Mouse (Mus musculus) adrenal gland, postnatal 36 days (tissue): Measurements from ENCODE around the gene Zpbp2. TPM values are rescaled to one million over a fixed set of nuclear protein-coding genes. Genes with fewer than 3 reads are reported as not detected.

Experiments used
- DNase-seq, 2 experiments: peaks; one replicate each; pipeline ENCODE4 v3.0.0; 2021; ENCODE audit warnings: mixed read lengths in 1 of 2
- total RNA-seq, 2 experiments: library from RNA; stranded (reverse); gene quantifications; 2 replicates each; pipeline ENCODE4 v1.2.3; 2021

Gene Zpbp2
- total RNA-seq, 2 experiments from 2014 or later: 0.50 to 0.82 TPM

DNA sequence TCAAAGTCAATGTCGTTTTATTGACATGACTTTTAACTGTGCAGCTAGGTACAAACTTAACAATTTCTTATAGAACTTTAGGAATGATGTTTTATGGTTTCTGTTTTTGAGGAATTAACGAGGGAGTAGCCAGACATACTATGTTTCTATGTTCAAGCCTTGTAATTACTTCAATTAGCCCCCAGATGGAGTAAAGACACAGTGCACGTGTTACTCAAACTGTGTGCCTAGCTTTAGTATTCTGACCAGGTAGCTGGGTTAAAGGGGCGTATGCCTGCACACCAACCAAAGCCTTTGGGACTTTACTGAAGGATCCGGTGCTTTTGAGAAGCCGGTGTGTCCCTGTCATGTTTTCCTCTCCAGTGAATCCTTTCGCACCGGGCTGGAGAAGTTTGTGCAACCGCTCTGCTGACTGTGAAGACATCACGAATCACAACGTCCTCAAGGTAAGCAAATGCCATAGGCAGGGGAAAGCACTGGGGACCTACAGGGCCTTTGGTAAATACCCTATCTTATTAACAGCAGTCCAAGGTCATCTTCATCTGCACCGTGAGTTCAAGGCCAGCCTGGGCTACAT, 4.3 kb downstream of the Zpbp2 start:
- DNase-seq: no peak

DNA sequence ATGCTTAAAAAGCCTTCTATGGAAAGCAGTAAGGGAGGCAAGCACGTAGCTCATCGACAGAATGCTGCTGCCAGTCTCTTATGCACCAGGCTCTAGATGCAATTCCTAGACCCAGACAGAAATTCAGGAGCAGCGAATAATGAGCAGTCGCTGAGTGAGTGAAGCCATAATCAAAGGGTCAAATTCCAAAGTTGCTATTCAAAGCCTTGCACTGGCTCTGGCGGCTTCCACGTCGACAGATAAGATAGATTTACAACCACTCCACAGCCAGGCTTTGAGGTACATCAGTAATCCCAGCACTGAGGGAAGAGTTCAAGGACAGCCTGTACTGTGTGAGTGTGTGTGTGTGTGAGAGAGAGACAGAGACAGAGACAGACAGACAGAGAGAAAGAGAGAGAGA, 10.0 kb downstream of the Zpbp2 start:
- peak; percentile 44 to 59 for DNase-seq

- no peak for DNase-seq
Measured at GRCm38 (mm10) chr11:98563025-98563424, 12.1 kb downstream of the Zpbp2 start.

DNA sequence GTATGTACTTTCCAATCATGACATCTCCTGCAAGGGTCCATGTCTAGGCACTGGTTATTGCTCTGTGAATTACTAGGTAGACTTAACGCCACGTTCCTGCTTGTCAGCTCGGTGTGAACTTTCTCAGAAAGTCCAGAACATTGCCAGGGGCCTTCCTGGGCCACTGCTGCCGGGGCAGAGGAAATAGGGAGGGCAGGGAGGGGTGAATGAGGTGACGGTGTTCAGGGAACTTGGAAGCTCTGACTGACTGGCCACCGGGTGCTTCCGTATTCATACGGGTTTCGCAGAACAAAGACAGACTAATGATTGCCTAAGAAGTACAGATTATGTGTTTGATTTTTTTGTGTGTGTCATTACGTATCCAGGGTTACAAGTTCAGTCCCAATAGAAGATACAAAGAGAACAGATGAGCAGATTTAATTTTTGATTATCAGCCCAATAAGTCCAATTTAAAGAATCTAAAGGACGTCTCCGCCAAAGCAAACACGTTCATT, 13.1 kb downstream of the Zpbp2 start:
- DNase-seq: no peak

GRCm38 (mm10) chr11:98568326-98568725, 17.4 kb downstream of the Zpbp2 start:
- no peak for DNase-seq

- no peak for DNase-seq
Measured at GRCm38 (mm10) chr11:98569461-98569860, 18.6 kb downstream of the Zpbp2 start.

- peak in 1 of 2 experiments; percentile 69 for DNase-seq
Measured at GRCm38 (mm10) chr11:98577776-98578175, 26.9 kb downstream of the Zpbp2 start.

DNA sequence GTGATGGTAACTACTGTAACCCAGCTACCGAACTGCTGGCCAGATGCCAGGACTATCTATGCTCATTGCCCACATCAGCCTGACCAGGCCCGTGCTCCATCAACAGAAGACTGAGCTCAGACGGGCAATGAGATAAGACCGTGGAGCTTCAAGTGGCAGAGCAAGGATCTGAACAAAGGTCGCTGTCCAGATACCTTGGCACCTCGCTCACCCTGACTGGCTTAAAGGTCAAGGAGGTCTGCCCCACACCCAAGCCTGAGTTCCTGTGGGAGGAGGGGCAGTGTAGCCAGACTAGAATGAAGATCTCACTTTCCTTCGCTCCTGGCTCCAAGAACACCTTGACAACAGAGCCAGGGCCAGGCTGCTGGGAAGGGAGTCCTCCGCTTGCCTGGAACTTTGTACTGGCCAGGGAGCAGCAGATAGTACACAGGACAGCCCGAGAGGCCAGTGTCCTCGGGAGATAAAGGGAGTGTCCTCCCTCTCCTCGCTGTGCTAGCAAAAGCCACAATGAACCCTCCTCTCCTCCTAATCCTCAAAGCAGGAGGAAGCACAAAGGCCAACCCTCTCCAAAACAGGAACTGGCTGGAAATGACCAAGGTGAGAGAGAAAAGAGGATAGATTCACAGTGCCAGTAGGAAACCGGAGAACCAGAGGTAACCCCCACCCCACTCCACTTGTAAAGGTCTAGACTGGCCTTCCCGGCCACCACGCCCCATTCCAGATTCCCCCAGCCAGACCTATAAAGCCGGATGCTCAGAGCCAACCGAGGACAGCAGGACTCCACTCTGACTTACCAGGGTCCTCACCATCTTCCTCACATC, 29.6 kb downstream of the Zpbp2 start:
- DNase-seq: peak; percentile 60 to 67

DNA sequence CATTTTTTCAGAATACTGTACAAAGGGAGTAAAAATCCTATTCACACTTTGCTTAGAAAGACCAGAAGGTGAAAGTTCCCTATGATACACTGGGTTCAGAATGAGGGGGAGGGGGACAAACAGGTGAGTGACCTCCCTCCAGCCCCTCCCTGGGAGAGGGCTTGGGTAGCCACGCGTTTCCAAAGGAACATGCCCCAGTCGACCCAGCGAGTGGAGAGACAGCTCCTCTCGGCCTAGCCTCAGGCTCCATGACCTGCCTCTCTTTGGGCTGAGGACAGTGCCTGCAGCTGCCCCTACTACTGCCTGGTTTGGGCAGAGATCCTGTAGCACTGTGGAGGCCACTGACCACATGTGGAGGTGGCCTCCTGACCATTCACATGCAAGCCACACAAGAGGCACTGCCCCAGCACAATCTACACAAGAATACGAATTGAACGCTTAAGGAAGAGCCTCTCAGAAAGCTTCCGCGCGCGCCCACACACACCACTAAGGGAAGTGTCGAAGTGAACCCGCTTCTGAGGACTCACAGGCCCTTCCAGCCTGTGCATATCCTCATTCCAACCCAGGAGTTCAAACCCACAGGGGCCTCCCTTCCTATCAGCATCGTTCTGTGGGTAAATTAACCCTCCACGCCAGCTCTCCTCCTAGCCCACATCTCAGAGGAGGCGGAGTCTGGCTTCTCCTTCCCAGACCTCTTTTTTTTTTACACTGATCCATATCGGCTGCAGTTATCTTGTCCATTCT, 30.6 kb downstream of the Zpbp2 start:
- no peak for DNase-seq

DNA sequence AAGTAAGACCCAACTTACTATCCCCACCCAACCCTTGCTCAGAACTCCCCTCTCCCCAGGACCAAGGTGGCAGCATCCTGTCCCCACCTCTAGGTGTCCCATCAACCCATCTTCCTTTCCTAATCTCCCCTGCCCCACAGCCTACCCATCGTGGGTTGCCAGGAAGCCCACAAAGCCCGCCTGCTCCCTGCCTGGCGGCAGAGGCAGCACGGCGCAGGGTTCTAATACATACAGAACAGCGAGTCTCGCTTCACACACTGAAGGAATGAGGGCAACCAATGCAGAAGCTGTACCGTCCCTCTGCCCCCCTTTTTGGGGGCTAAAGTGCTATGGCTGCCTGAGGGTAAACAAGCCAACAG, 31.1 kb downstream of the Zpbp2 start:
- DNase-seq: no peak

DNA sequence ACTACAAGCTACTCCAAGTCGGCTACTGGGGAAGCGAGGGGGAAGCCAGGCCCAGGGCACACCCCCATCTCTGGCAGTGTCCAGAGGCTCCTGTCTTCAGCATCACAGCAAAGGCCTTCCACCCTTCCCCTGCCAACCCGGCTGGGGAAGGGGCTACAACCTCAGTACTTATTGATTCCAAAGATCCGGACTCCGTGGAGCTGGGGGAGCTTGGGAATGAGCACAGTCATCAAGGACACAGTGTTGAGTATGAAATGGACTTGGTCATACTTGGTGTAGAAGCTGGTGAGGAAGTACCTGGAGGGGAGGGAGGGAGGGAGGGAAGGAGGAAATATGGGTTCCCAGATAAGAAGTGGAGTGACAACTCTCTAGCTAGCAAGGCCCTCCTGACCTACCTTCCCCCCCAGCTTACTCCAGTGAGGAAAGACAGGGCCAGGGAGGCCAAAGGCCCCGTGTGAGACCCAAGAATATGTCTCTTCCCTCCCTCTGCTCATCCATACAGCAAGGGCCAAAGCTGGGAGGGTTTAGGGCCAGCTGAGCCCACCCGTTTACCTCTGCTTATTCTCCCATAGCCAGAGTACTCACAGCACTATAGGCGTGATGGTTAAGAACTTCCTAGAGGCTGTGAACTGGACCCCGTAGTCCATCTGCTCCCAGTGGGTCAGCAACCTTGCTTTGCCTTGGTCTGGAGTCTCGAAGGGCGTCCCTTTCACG, 31.8 kb downstream of the Zpbp2 start:
- DNase-seq: no peak

DNA sequence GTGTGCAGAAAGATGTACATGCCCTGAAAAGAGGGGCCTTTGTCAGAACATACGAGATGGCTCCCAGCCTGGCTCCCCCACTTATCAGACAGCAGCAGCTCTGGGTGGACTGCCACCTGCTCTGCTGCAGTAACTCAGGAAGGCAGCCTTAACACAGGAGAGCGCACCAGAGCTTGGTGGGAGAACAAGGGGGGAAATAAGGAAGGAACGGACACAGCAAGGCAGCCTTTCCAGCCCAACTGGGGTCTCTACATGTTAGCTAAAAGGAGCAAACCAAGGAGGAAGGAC, 32.3 kb downstream of the Zpbp2 start:
- DNase-seq: no peak

GRCm38 (mm10) chr11:98583571-98583970, 32.7 kb downstream of the Zpbp2 start:
- DNase-seq: no peak

GRCm38 (mm10) chr11:98584146-98584545, 33.2 kb downstream of the Zpbp2 start:
- DNase-seq: no peak

- no peak for DNase-seq
Measured at GRCm38 (mm10) chr11:98584629-98585177, 33.8 kb downstream of the Zpbp2 start.

GRCm38 (mm10) chr11:98586087-98586891, 35.4 kb downstream of the Zpbp2 start:
- peak in 1 of 2 experiments; percentile 32 for DNase-seq

GRCm38 (mm10) chr11:98586892-98587563, 36.1 kb downstream of the Zpbp2 start, which contains the start of gene Ormdl3:
TSS of gene Ormdl3 (minus strand) at chr11:98587368.
- DNase-seq: peak; percentile 99

GRCm38 (mm10) chr11:98587684-98588546, 37.0 kb downstream of the Zpbp2 start:
- peak; percentile 84 to 89 for DNase-seq

DNA sequence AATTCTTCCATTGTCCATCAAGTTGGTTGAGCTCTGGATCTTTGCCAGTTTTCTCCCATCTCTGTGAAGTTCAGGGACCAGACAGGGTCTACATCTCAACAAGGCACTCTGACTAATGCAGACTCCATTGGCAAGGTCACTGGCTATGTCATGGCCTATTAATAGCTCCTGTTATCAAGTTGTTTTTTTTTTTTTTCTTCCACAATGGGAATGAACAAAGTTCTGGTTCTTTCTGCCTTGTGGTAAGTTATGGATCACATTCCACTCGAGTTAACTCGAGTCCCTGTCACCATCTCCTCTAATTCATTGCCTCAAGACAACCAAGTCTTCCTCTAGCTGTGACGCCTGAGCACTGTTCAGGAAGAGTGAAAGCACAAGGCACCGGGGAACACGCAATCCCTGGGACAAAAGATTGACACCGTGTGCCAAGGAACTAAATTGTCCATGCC, 38.0 kb downstream of the Zpbp2 start:
- DNase-seq: peak; percentile 52 to 65

DNA sequence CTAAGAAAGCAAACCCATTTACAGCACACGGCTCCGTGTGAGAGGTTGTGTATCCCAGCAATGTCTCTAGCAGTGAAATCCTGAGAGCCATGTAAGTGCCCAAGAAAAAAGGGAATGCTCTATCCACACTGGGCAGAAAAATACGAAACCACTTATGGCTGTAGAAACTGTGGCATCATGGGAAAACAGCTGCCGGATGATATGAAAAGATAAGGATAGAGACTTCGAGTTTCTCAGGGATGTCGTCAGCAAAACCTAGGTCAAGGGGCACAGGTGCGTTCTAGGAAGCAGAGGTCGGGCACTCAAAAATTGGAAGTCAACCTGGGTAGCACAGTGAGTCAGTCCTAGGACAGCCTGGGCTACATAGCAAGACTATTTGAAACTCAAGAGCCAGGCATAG, 38.4 kb downstream of the Zpbp2 start:
- no peak for DNase-seq
